Mouse (Mus musculus): ENCODE data around the gene Slain1. TPM values are rescaled to one million over a fixed set of nuclear protein-coding genes. Genes with fewer than 3 reads are reported as not detected.

The Slain1 gene
- 1 to 10 TPM in 1 of 2 experiments, under 1 TPM in 1; 0.18 to 2.1 TPM for total RNA-seq (2023)

DNA sequence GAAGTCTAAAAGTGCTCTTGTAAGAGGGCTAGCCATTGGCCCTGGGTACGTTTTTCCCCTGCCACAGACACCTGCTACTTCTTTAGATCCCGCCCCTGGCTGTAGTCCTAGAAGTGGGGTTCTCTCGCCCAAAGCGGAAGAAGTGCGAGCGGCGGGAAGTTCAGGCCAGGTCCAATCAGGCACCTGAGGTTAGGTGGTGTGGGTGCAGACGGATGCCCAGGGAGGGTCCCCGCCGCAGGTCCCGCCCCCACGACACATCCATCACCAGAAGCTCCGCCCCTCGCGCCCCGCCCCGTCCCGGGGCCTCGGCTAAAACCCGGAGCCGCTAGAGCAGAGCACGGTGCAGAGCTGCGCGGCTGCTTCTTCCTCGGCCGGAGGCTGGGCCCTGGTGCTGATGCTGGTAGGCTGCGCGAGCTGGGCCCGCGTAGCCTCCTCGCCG lies at the start of gene Slain1:
Slain1 (plus strand) TSS at position 333 of the 439 bp plus-strand sequence.

Other genes with a start within 250 kb of the Slain1 start
- 1 to 10 TPM; 1.5 to 1.9 TPM for gene Scel, start 136.9 kb upstream of the Slain1 start, total RNA-seq (2023)
- gene Ednrb, start 194.2 kb downstream of the Slain1 start, total RNA-seq (2023) = 1 to 10 TPM; 1.3 to 3.8 TPM

All from monocyte, adult 59 days (primary cell).